Mouse (Mus musculus) liver, adult 2 months (tissue): ENCODE data around the gene Hhatl. TPM values are rescaled to one million over a fixed set of nuclear protein-coding genes. Genes with fewer than 3 reads are reported as not detected.

ENCODE experiments used
- DNase-seq: peaks from one replicate; pipeline ENCODE4 v3.0.0-alpha.2; 2011; ENCODE audit warnings: low read depth, low spot score; ENCODE audit errors: extremely low read depth
- H3K27ac ChIP-seq: fragments of 200-500 bp; replicated peaks from 2 replicates; pipeline ENCODE4 v1.5.1; 2012; ENCODE audit warnings: low read depth, mild to moderate bottlenecking, control low read depth, inconsistent platforms, low read length; ENCODE audit not compliant: insufficient read depth
- H3K27me3 ChIP-seq: fragments of 200-500 bp; 2 replicates; pipeline ENCODE4 v1.6.1; 2012; ENCODE audit warnings: mild to moderate bottlenecking, moderate library complexity, low read length, inconsistent platforms; ENCODE audit not compliant: control insufficient read depth, insufficient read depth
- H3K36me3 ChIP-seq: fragments of 200-500 bp; 2 replicates; pipeline ENCODE4 v1.6.1; 2012; ENCODE audit warnings: low read length, inconsistent platforms; ENCODE audit not compliant: control insufficient read depth, insufficient read depth
- H3K4me1 ChIP-seq: fragments of 200-500 bp; 2 replicates; pipeline ENCODE4 v1.6.1; 2011; ENCODE audit warnings: low read length; ENCODE audit not compliant: control insufficient read depth, insufficient read depth
- H3K4me3 ChIP-seq: fragments of 200-500 bp; 2 replicates; pipeline ENCODE4 v1.5.1; 2011; ENCODE audit warnings: low read depth, mild to moderate bottlenecking, control low read depth, low read length, moderate library complexity; ENCODE audit not compliant: insufficient read depth
- H3K79me2 ChIP-seq: fragments of 200-500 bp; 2 replicates; pipeline ENCODE4 v1.6.1; 2012; ENCODE audit warnings: inconsistent platforms, mild to moderate bottlenecking, low read length, moderate library complexity; ENCODE audit not compliant: control insufficient read depth, insufficient read depth
- H3K9ac ChIP-seq: fragments of 200-500 bp; 2 replicates; pipeline ENCODE4 v1.6.1; 2012; ENCODE audit warnings: low read depth, mild to moderate bottlenecking, control low read depth, inconsistent platforms, low read length
- CTCF ChIP-seq: fragments of 200-500 bp; IDR thresholded peaks from 2 replicates; pipeline ENCODE4 v1.5.1; 2011; ENCODE audit warnings: low read depth, low read length, control low read depth
- POLR2A ChIP-seq: fragments of 200-500 bp; IDR thresholded peaks from 2 replicates; pipeline ENCODE4 v1.6.1; 2011; ENCODE audit warnings: low read length, control low read depth; ENCODE audit not compliant: insufficient read depth; ENCODE audit errors: extremely low read depth
- WGBS: fragments of 180-500 bp; shearing (Covaris S2); methylation state at CpG from one replicate; pipeline ENCODE4 v1.1.7; 2018; 5-methylcytosine and 5-hydroxymethylcytosine counted together
- polyA plus RNA-seq: library from polyadenylated mRNA; depleted of rRNA; stranded (reverse); fragments of >200 nt; gene quantifications from 2 replicates; pipeline ENCODE4 v1.2.3, GENCODE M21; 2012; rRNA removed
- total RNA-seq: library from RNA; depleted of rRNA; stranded (reverse); fragments of >200 nt; gene quantifications from 2 replicates; pipeline ENCODE4 v1.2.3, GENCODE M21; 2014; rRNA removed

The Hhatl gene
- total and polyA plus RNA-seq, 2 experiments: not detected

DNA sequence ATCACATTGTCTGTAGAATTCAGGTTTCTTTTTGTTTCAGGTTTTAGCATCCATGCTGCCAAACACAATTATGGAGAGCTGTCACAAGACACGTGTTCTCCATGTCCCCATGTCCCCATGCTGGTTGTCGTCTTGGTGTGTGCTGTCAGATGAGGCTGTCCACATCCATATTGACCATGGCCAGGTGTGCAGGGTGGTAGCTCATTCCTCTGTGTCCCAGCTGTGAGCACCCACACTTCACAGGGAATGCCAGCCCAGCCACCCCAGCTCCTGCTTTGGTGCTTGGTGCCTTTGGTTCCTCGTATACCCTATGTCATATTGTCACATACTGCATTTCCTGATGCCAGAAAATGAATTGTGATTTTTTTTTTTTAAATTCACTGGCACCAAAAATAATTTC lies 37.7 kb downstream of the Hhatl start:
- TF ChIP-seq CTCF (no peak), POLR2A (no peak)
- WGBS: 91% methylated on average over 3 of the region's 3 CpGs
- no peak overlapping the region for H3K9ac ChIP-seq
- peaks cover 66% of the 10 kb centered on the region for H3K36me3 ChIP-seq
- H3K27me3 ChIP-seq: no peaks in the 10 kb centered on the region
- DNase-seq: no peak
- peaks cover 12% of the 10 kb centered on the region for H3K4me1 ChIP-seq
- H3K27ac ChIP-seq: no peak overlapping the region
- H3K79me2 ChIP-seq: no peaks in the 10 kb centered on the region
- H3K4me3 ChIP-seq: no peak overlapping the region

DNA sequence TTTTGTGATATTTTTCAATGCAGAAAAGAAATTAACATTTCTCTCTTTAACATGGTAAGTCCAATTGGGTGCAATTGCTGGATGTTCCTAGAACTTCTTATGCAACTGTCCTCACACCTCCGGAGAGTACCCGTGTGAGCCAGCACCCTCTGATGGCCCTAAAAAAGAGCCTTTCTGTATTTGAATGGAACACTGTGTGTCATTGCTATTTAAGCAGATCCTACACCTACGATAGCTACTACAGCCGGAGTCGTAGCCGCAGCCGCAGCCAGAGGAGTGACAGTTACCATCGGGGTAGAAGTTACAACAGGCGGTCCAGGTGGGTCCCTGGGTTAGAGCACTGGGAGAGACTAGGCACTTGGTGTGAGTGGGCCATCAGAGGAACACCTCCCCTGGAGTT lies 39.5 kb downstream of the Hhatl start:
- Histone ChIP-seq H3K27me3 (no peaks in the 10 kb centered on the region), H3K79me2 (no peaks in the 10 kb centered on the region), H3K36me3 (peaks cover 84% of the 10 kb centered on the region), H3K4me3 (no peak overlapping the region), H3K9ac (no peak overlapping the region), H3K4me1 (no peaks in the 10 kb centered on the region), H3K27ac (no peak overlapping the region)
- WGBS: 90% methylated on average over 9 of the region's 9 CpGs
- DNase-seq: no peak
- TF ChIP-seq POLR2A: no peak
- no peak for TF ChIP-seq CTCF

DNA sequence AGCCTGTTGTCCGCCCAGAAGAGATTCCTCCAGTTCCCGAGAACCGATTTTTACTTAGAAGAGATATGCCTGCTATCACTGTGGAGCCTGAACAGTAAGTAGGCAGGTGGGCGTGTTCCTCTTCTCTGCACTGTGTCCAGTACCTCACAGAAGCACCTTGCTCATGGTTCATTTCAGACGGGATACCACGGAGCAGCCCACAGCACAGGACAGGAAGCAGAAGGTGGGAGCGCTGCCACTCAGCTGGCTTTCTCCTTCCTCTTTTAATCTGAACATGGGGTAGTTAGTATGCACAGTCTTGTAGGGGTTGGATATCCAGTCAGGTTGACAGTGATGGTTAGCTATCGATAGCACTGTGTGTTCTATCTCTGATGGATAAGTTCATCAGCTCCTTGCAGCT lies 48.3 kb downstream of the Hhatl start:
- Histone ChIP-seq H3K9ac (no peak overlapping the region), H3K36me3 (peaks cover 86% of the 10 kb centered on the region), H3K27me3 (no peaks in the 10 kb centered on the region), H3K4me3 (no peak overlapping the region), H3K79me2 (peaks cover 4% of the 10 kb centered on the region; the same call in 1 of the 2 replicates), H3K4me1 (no peaks in the 10 kb centered on the region), H3K27ac (no peak overlapping the region)
- TF ChIP-seq POLR2A (no peak), CTCF (no peak)
- DNase-seq: no peak
- WGBS: 90% methylated on average over 8 of the region's 8 CpGs

DNA sequence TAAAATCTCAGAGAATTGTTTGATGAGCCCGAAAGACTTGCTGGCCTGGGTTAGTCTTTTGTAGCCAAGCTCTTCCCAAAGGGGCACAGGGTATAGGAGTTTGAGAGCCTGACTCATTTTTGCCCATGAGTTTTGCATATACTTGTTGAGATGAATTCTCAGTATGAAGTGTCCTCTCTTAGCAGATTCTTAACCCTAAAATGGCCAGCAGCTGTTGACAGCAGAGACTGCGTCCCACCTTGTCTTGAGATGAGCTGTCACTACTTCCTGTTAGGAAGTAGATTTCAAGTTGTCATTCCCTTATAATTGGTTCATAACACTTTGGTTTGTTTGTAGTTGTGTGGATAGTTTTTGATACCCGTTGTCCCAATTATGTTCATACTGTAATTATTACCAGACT lies 51.1 kb downstream of the Hhatl start:
- Histone ChIP-seq H3K36me3 (peaks cover 71% of the 10 kb centered on the region), H3K79me2 (peaks cover 4% of the 10 kb centered on the region; the same call in 1 of the 2 replicates), H3K27ac (no peak overlapping the region), H3K9ac (no peak overlapping the region), H3K4me1 (no peaks in the 10 kb centered on the region), H3K27me3 (no peaks in the 10 kb centered on the region), H3K4me3 (no peak overlapping the region)
- 88% methylated on average over 3 of the region's 3 CpGs for WGBS
- TF ChIP-seq POLR2A: no peak
- no peak for TF ChIP-seq CTCF
- DNase-seq: no peak

DNA sequence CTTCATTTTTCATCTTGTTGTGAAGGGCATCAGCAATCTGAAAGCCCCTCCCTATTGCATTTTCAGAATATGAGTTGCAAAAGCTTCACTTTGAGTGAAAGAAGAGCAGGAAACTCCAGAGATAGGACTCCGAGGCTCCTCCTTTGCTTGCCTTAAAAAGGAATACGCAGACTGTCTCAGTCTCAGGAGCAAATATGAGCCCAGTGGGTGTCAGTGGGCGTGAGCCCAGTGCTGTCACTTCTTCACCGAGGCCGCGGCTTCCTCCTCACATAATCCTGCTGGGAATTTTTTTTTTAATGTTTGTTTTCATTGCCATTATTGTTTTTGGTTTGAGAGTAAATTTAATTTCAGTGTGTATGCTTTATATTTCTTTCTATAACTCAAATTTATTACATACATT lies 51.8 kb downstream of the Hhatl start:
- no peak overlapping the region for H3K9ac ChIP-seq
- H3K79me2 ChIP-seq: peaks cover 4% of the 10 kb centered on the region; the same call in 1 of the 2 replicates
- no peak overlapping the region for H3K27ac ChIP-seq
- H3K27me3 ChIP-seq: no peaks in the 10 kb centered on the region
- TF ChIP-seq POLR2A (no peak), CTCF (no peak)
- H3K36me3 ChIP-seq: peaks cover 72% of the 10 kb centered on the region
- no peak overlapping the region for H3K4me3 ChIP-seq
- DNase-seq: no peak
- H3K4me1 ChIP-seq: no peaks in the 10 kb centered on the region
- 76% methylated on average over 6 of the region's 6 CpGs for WGBS

Other genes starting within 250 kb of the Hhatl start
- gene Lyzl4, start 150.4 kb downstream of the Hhatl start, total RNA-seq: not detected in 2 replicates
- gene Lyzl4, start 150.4 kb downstream of the Hhatl start, polyA plus RNA-seq: not detected in 2 replicates
- gene Vipr1, start 149.8 kb downstream of the Hhatl start, total RNA-seq: 22.2 and 25.4 TPM in 2 replicates
- 16.7 and 16.9 TPM in 2 replicates for gene Vipr1, start 149.8 kb downstream of the Hhatl start, polyA plus RNA-seq
- gene Sec22c, start 87.0 kb downstream of the Hhatl start, total RNA-seq: 3.7 and 4.1 TPM in 2 replicates
- gene Sec22c, start 87.0 kb downstream of the Hhatl start, polyA plus RNA-seq: 5.7 and 9.5 TPM in 2 replicates
- gene Ss18l2, start 82.2 kb downstream of the Hhatl start, total RNA-seq: 82.4 and 83.3 TPM in 2 replicates
- 35.2 and 56.8 TPM in 2 replicates for gene Ss18l2, start 82.2 kb downstream of the Hhatl start, polyA plus RNA-seq
- gene Nktr, start 73.3 kb downstream of the Hhatl start, total RNA-seq: 36.7 and 38.4 TPM in 2 replicates
- 13.0 and 27.2 TPM in 2 replicates for gene Nktr, start 73.3 kb downstream of the Hhatl start, polyA plus RNA-seq
- 0.27 and 0.37 TPM in 2 replicates for gene Zfp651, start 33.2 kb downstream of the Hhatl start, total RNA-seq
- 0.62 and 1.2 TPM in 2 replicates for gene Zfp651, start 33.2 kb downstream of the Hhatl start, polyA plus RNA-seq
- gene Klhl40, start 14.9 kb downstream of the Hhatl start, total RNA-seq: 0.18 TPM in 1 of 2 replicates, not detected in the other
- not detected in 2 replicates for gene Klhl40, start 14.9 kb downstream of the Hhatl start, polyA plus RNA-seq
- not detected in 2 replicates for gene Ccdc13, start 47.0 kb upstream of the Hhatl start, total RNA-seq
- not detected in 2 replicates for gene Ccdc13, start 47.0 kb upstream of the Hhatl start, polyA plus RNA-seq
- gene Higd1a, start 65.9 kb upstream of the Hhatl start, total RNA-seq: 45.6 and 65.6 TPM in 2 replicates
- 14.7 and 20.2 TPM in 2 replicates for gene Higd1a, start 65.9 kb upstream of the Hhatl start, polyA plus RNA-seq
- 1.6 and 2.3 TPM in 2 replicates for gene Ackr2, start 105.8 kb upstream of the Hhatl start, total RNA-seq
- 1.4 and 2.4 TPM in 2 replicates for gene Ackr2, start 105.8 kb upstream of the Hhatl start, polyA plus RNA-seq
- 86.4 and 128 TPM in 2 replicates for gene Cyp8b1, start 123.8 kb upstream of the Hhatl start, total RNA-seq
- 292 and 305 TPM in 2 replicates for gene Cyp8b1, start 123.8 kb upstream of the Hhatl start, polyA plus RNA-seq
- 0.74 and 4.0 TPM in 2 replicates for gene Fam198a, start 158.5 kb upstream of the Hhatl start, total RNA-seq
- 2.3 and 4.4 TPM in 2 replicates for gene Fam198a, start 158.5 kb upstream of the Hhatl start, polyA plus RNA-seq
- gene Pomgnt2, start 204.6 kb upstream of the Hhatl start, total RNA-seq: 1.7 TPM in 2 replicates
- 3.8 and 5.3 TPM in 2 replicates for gene Pomgnt2, start 204.6 kb upstream of the Hhatl start, polyA plus RNA-seq